ENCODE assay signal across 20 mouse cellular contexts in the genomic region with DNA sequence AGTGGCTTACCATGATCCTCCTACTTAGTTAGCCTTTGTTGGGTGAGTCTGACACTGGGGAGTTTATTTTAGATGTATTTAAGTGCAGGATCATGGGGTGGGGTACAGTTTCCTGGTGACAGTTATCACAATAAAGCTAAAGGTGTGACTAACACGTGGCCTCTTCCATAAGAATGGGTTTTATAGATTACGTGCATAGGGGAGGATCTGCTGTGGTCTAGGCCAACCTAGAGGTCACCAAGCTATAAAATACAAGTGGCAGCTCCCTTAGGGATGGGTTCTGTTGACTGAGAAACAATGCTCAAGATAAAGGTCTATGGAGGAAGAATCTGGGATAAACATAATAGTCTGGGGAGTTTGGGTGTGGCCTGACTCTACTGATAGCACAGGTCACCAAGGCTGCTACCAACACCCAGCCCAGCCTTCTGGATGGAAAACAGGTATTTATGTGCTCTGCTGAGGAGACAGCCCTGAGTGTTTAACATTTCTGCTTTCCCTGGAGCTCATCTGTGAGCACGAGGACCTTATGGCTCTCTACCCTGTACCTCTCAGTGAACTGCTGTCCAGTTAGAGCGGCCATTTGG. TPM values are rescaled to one million over a fixed set of nuclear protein-coding genes. Genes with fewer than 3 reads are reported as not detected.
"Had no signal": no experiment of that assay in that cellular context is flagged by ENCODE, and none has a peak within 500 bp of the region (broad histone marks: within the 10 kb centered on the region; RNA-seq: fewer than 3 reads in every experiment).

No protein-coding gene starts in this region.

- H3K4me1 ChIP-seq: neural tube, embryonic 13.5 days; neural tube, embryonic 15.5 days; stomach, embryonic 15.5 days had no signal

- H3K4me2 ChIP-seq: neural tube, embryonic 13.5 days; neural tube, embryonic 15.5 days; stomach, embryonic 15.5 days had no signal

- H3K36me3 ChIP-seq: neural tube, embryonic 13.5 days; neural tube, embryonic 15.5 days; stomach, embryonic 15.5 days had no signal

- H3K27me3 ChIP-seq: neural tube, embryonic 13.5 days; neural tube, embryonic 15.5 days; stomach, embryonic 15.5 days had no signal

- DNase-seq: retina, postnatal 1 day; right cerebral cortex, adult 18-20 months; right cerebral cortex, postnatal 14 days; right cerebral cortex, postnatal 25 days; right cerebral cortex, postnatal 4 days; spleen, adult 18-20 months; thymus, adult 18-20 months; thymus, adult 2 months; thymus, postnatal 14 days; thymus, postnatal 25 days; thymus, postnatal 36 days; thymus, postnatal 4 days had no signal

- H3K27ac ChIP-seq: neural tube, embryonic 13.5 days; neural tube, embryonic 15.5 days; stomach, embryonic 15.5 days; stomach, postnatal 0 days had no signal

- H3K9ac ChIP-seq: neural tube, embryonic 13.5 days; neural tube, embryonic 15.5 days; stomach, embryonic 15.5 days had no signal

- H3K9me3 ChIP-seq: neural tube, embryonic 13.5 days; neural tube, embryonic 15.5 days; stomach, embryonic 15.5 days had no signal

- H3K4me3 ChIP-seq: neural tube, embryonic 13.5 days; neural tube, embryonic 15.5 days; stomach, embryonic 15.5 days had no signal

RNA-seq across cellular contexts. Expression of a gene that starts 23.4 kb away (rescaled TPM):
- polyA plus RNA-seq: neural tube, embryonic 14.5 days; spleen, adult 2 months; stomach, embryonic 15.5 days; stomach, embryonic 16.5 days; thymus, postnatal 0 days had no signal
